Mouse (Mus musculus): Measurements from ENCODE around the gene Fam166a.
A peak's percentile ranks its signal among the peaks of the same experiment; 100 is the strongest.

The Fam166a gene

GRCm38 (mm10) chr2:25197191-25197590 is 21.4 kb upstream of the Fam166a start:
- no peak for TF ChIP-seq GATA4 (IDR thresholded peaks at IDR 0.05; ENCODE audit: insufficient replicate concordance, low read length)

- no peak for TF ChIP-seq GATA4 (IDR thresholded peaks at IDR 0.05; ENCODE audit: insufficient replicate concordance, low read length)
Measured at GRCm38 (mm10) chr2:25197946-25198345, 20.6 kb upstream of the Fam166a start.

- TF ChIP-seq GATA4 (IDR thresholded peaks at IDR 0.05; ENCODE audit: insufficient replicate concordance, low read length) = no peak
Measured at GRCm38 (mm10) chr2:25200631-25201030, 17.9 kb upstream of the Fam166a start.

GRCm38 (mm10) chr2:25203631-25204214 is 14.8 kb upstream of the Fam166a start:
- TF ChIP-seq GATA4 (IDR thresholded peaks at IDR 0.05; ENCODE audit: insufficient replicate concordance, low read length) = no peak

- TF ChIP-seq GATA4 (IDR thresholded peaks at IDR 0.05; ENCODE audit: insufficient replicate concordance, low read length) = no peak
Measured at GRCm38 (mm10) chr2:25207593-25207992, 11.0 kb upstream of the Fam166a start.

- TF ChIP-seq GATA4 (IDR thresholded peaks at IDR 0.05; ENCODE audit: insufficient replicate concordance, low read length) = no peak
Measured at GRCm38 (mm10) chr2:25210686-25211085, 7.9 kb upstream of the Fam166a start.

- no peak; the same call in 1 of the 2 replicates for TF ChIP-seq GATA4 (IDR thresholded peaks at IDR 0.05; ENCODE audit: insufficient replicate concordance, low read length)
Measured at GRCm38 (mm10) chr2:25211121-25211670, 7.3 kb upstream of the Fam166a start, which contains the start of gene Nelfb. TSS of gene Nelfb (minus strand) at chr2:25211489.

- no peak for TF ChIP-seq GATA4 (IDR thresholded peaks at IDR 0.05; ENCODE audit: insufficient replicate concordance, low read length)
Measured at GRCm38 (mm10) chr2:25213266-25213865, 5.2 kb upstream of the Fam166a start.

GRCm38 (mm10) chr2:25214444-25214843 is 4.1 kb upstream of the Fam166a start, which contains the start of gene Stpg3:
TSS of gene Stpg3 (minus strand) at chr2:25214637.
- TF ChIP-seq GATA4 (IDR thresholded peaks at IDR 0.05; ENCODE audit: insufficient replicate concordance, low read length) = no peak

- TF ChIP-seq GATA4 (IDR thresholded peaks at IDR 0.05; ENCODE audit: insufficient replicate concordance, low read length) = no peak
Measured at GRCm38 (mm10) chr2:25217666-25218065, 879 bp upstream of the Fam166a start.

GRCm38 (mm10) chr2:25221331-25221772 is 2.8 kb downstream of the Fam166a start:
- no peak for TF ChIP-seq GATA4 (IDR thresholded peaks at IDR 0.05; ENCODE audit: insufficient replicate concordance, low read length)

- peak; percentile 81; the same call in 1 of the 2 replicates for TF ChIP-seq GATA4 (IDR thresholded peaks at IDR 0.05; ENCODE audit: insufficient replicate concordance, low read length)
Measured at GRCm38 (mm10) chr2:25223681-25224491, 5.3 kb downstream of the Fam166a start.

- TF ChIP-seq GATA4 (IDR thresholded peaks at IDR 0.05; ENCODE audit: insufficient replicate concordance, low read length) = no peak; the same call in 1 of the 2 replicates
Measured at GRCm38 (mm10) chr2:25224492-25224765, 5.9 kb downstream of the Fam166a start, which contains the start of gene Tubb4b. TSS of gene Tubb4b (minus strand) at chr2:25224702.

GRCm38 (mm10) chr2:25224766-25225752 is 6.5 kb downstream of the Fam166a start:
- no peak for TF ChIP-seq GATA4 (IDR thresholded peaks at IDR 0.05; ENCODE audit: insufficient replicate concordance, low read length)

Data from liver, adult (tissue).